Mouse (Mus musculus) stomach, embryonic 15.5 days (tissue): Measurements from ENCODE around the gene Olfr772. TPM values are rescaled to one million over a fixed set of nuclear protein-coding genes. Genes with fewer than 3 reads are reported as not detected.
"Not testable (repeated sequence)": the region's sequence is repeated elsewhere in the genome, so short reads cannot be mapped to it uniquely, and the experiment has no call there.

Experiments
- ATAC-seq: fragments of 200-750 bp; cut with Nextera tagmentation; 2 replicates; pipeline ENCODE4 v1.8.0; 2017; ENCODE audit warnings: low read depth, moderate number of reproducible peaks, moderate TSS enrichment; ENCODE audit not compliant: insufficient read depth, low FRiP score
- H3K27ac ChIP-seq: fragments of 300-500 bp; sonication (generic); 2 replicates; pipeline ENCODE4 v1.5.1; 2015; ENCODE audit warnings: mild to moderate bottlenecking, inconsistent platforms
- H3K27me3 ChIP-seq: fragments of 300-500 bp; sonication (generic); replicated peaks from 2 replicates; pipeline ENCODE4 v1.6.1; 2015; ENCODE audit warnings: inconsistent platforms
- H3K36me3 ChIP-seq: fragments of 300-500 bp; sonication (generic); 2 replicates; pipeline ENCODE4 v1.6.1; 2015; ENCODE audit warnings: inconsistent platforms
- H3K4me1 ChIP-seq: fragments of 300-500 bp; sonication (generic); 2 replicates; pipeline ENCODE4 v1.6.1; 2015; ENCODE audit warnings: inconsistent platforms
- H3K4me2 ChIP-seq: fragments of 300-500 bp; sonication (generic); 2 replicates; pipeline ENCODE4 v1.6.1; 2015; ENCODE audit warnings: mild to moderate bottlenecking, inconsistent platforms
- H3K4me3 ChIP-seq: fragments of 300-500 bp; sonication (generic); replicated peaks from 2 replicates; pipeline ENCODE4 v1.5.1; 2015; ENCODE audit warnings: inconsistent platforms
- H3K9ac ChIP-seq: fragments of 300-500 bp; sonication (generic); 2 replicates; pipeline ENCODE4 v1.6.1; 2015; ENCODE audit warnings: inconsistent platforms
- H3K9me3 ChIP-seq: fragments of 300-500 bp; sonication (generic); 2 replicates; pipeline ENCODE4 v1.6.1; 2016; ENCODE audit warnings: inconsistent platforms
- WGBS: fragments of 180-500 bp; shearing (Covaris S2); methylation state at CpG from one replicate; pipeline ENCODE4 v1.1.7; 2015; 5-methylcytosine and 5-hydroxymethylcytosine counted together
- polyA plus RNA-seq: library from polyadenylated mRNA; unstranded; fragments of >200 nt; fragmentation: Nextera tagmentation; extraction: Ambion mirVana; gene quantifications from 2 replicates; pipeline ENCODE4 v1.2.1, GENCODE M21; 2015

Olfr772 gene
- not detected in 2 replicates for polyA plus RNA-seq

GRCm38 (mm10) chr10:129177821-129178220 lies at the start of gene Olfr772:
Gene Olfr772, minus strand, starts transcription at chr10:129177921.
- WGBS, result 79% methylated on average over 3 of the region's 4 CpGs
- not testable (repeated sequence) for H3K4me2 ChIP-seq, H3K9me3 ChIP-seq, ATAC-seq, H3K4me3 ChIP-seq, H3K4me1 ChIP-seq, H3K9ac ChIP-seq, H3K27ac ChIP-seq, H3K27me3 ChIP-seq, H3K36me3 ChIP-seq

DNA sequence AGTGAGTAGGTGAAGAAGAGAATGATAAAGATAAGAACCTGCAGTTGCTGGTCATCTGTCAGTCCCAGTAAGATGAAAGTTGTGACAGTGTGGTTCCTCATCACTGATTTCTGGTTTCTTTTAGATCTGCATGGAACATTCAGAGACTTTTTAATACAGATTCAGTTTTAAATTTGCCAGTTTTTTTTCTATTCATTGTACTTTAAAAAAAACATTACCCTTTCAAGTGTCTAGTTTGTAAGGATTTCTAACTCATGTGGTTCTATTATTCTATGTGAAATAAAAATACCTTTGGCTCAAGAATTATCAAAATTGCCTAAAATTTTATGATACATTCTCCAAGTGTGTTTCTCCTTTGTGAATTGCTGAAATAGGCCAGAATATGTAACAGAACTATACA lies 9.6 kb upstream of the Olfr772 start, which contains the start of gene Olfr773:
Gene Olfr773, minus strand, starts transcription at position 101 of the 400 bp plus-strand sequence.
- not testable (repeated sequence) for ATAC-seq, H3K4me1 ChIP-seq, H3K36me3 ChIP-seq, H3K27ac ChIP-seq, H3K9ac ChIP-seq, H3K27me3 ChIP-seq, H3K9me3 ChIP-seq, H3K4me3 ChIP-seq, H3K4me2 ChIP-seq

- Histone ChIP-seq H3K4me2 (no peak within 1 kb of the TSS), H3K9me3 (no peaks in the 10 kb centered on the region), H3K27me3 (no peaks in the 10 kb centered on the region), H3K4me3 (no peak within 1 kb of the TSS), H3K9ac (no peak within 1 kb of the TSS), H3K4me1 (no peaks in the 10 kb centered on the region), H3K27ac (no peak within 1 kb of the TSS), H3K36me3 (no peaks in the 10 kb centered on the region)
- WGBS, result 78% methylated on average over 1 of the region's 1 CpGs
- ATAC-seq, result no peak
These were observed 13.1 kb downstream of the Olfr772 start, which contains the start of gene Olfr771 for GRCm38 (mm10) chr10:129164651-129165050. Gene Olfr771, minus strand, starts transcription at chr10:129164751.

DNA sequence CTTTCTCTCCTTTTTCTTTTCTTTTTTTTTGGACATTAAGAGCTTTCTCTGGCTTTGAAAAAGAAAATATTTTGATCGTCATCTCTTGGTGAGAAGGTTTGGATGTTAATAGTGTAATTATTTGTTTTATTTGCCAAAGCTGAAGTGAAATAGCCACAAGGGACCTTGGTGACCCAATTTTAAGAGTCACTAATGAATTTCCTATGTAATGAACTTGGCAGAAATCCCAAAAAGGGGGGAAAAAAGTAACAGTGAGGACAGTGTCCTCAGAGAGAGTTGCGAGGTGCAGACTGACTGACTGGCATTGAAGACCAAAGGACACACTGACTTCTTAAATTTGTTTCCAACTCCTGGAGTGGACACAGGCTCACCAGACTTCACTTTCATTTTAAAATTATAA lies 38.8 kb downstream of the Olfr772 start, which contains the start of gene Olfr770:
Gene Olfr770, minus strand, starts transcription at position 101 of the 400 bp plus-strand sequence.
- no peak for ATAC-seq
- H3K4me3 ChIP-seq, result no peak within 1 kb of the TSS
- no peaks in the 10 kb centered on the region for H3K27me3 ChIP-seq
- no peak within 1 kb of the TSS for H3K27ac ChIP-seq
- no peak within 1 kb of the TSS for H3K4me2 ChIP-seq
- no peaks in the 10 kb centered on the region for H3K9me3 ChIP-seq
- 84% methylated on average over 2 of the region's 2 CpGs for WGBS
- no peaks in the 10 kb centered on the region for H3K36me3 ChIP-seq
- no peaks in the 10 kb centered on the region for H3K4me1 ChIP-seq
- H3K9ac ChIP-seq, result no peak within 1 kb of the TSS

Other genes starting within 250 kb of the Olfr772 start
- gene Itga7, start 244.1 kb downstream of the Olfr772 start, polyA plus RNA-seq, result 5.2 and 5.7 TPM in 2 replicates
- gene Mettl7b, start 216.9 kb downstream of the Olfr772 start, polyA plus RNA-seq, result 2.2 and 2.8 TPM in 2 replicates
- not detected in 2 replicates for gene Olfr9, start 188.5 kb downstream of the Olfr772 start, polyA plus RNA-seq
- not detected in 2 replicates for gene Olfr763, start 167.1 kb downstream of the Olfr772 start, polyA plus RNA-seq
- gene Olfr764-ps1, start 138.0 kb downstream of the Olfr772 start, polyA plus RNA-seq, result not detected in 2 replicates
- not detected in 2 replicates for gene Olfr765, start 127.9 kb downstream of the Olfr772 start, polyA plus RNA-seq
- not detected in 2 replicates for gene Olfr766-ps1, start 108.9 kb downstream of the Olfr772 start, polyA plus RNA-seq
- not detected in 2 replicates for gene Olfr767, start 95.0 kb downstream of the Olfr772 start, polyA plus RNA-seq
- not detected in 2 replicates for gene Olfr768, start 78.5 kb downstream of the Olfr772 start, polyA plus RNA-seq
- not detected in 2 replicates for gene Olfr769, start 60.1 kb downstream of the Olfr772 start, polyA plus RNA-seq
- not detected in 2 replicates for gene Olfr770, start 38.9 kb downstream of the Olfr772 start, polyA plus RNA-seq
- gene Olfr771, start 13.2 kb downstream of the Olfr772 start, polyA plus RNA-seq, result not detected in 2 replicates
- not detected in 2 replicates for gene Olfr773, start 9.5 kb upstream of the Olfr772 start, polyA plus RNA-seq
- not detected in 2 replicates for gene Olfr774, start 58.3 kb upstream of the Olfr772 start, polyA plus RNA-seq
- not detected in 2 replicates for gene Olfr775, start 70.5 kb upstream of the Olfr772 start, polyA plus RNA-seq
- not detected in 2 replicates for gene Olfr776, start 81.2 kb upstream of the Olfr772 start, polyA plus RNA-seq
- not detected in 2 replicates for gene Olfr777, start 93.6 kb upstream of the Olfr772 start, polyA plus RNA-seq
- gene Olfr780, start 140.2 kb upstream of the Olfr772 start, polyA plus RNA-seq, result not detected in 2 replicates
- not detected in 2 replicates for gene Olfr781, start 150.9 kb upstream of the Olfr772 start, polyA plus RNA-seq
- gene Olfr782, start 170.9 kb upstream of the Olfr772 start, polyA plus RNA-seq, result not detected in 2 replicates
- gene Olfr784, start 206.2 kb upstream of the Olfr772 start, polyA plus RNA-seq, result 0.09 TPM in 1 of 2 replicates, not detected in the other
- gene Olfr785, start 227.5 kb upstream of the Olfr772 start, polyA plus RNA-seq, result not detected in 2 replicates
- gene Olfr786, start 249.4 kb upstream of the Olfr772 start, polyA plus RNA-seq, result not detected in 2 replicates